Mouse (Mus musculus): Measurements from ENCODE around the gene Hist1h2ae. TPM values are rescaled to one million over a fixed set of nuclear protein-coding genes. Genes with fewer than 3 reads are reported as not detected.
A peak's percentile ranks its signal among the peaks of the same experiment; 100 is the strongest.
"Not testable (repeated sequence)": the region's sequence is repeated elsewhere in the genome, so short reads cannot be mapped to it uniquely, and the experiment has no call there.

The Hist1h2ae gene
- polyA plus RNA-seq, 1 experiment from 2014 or later, result 12.5 TPM

GRCm38 (mm10) chr13:23555839-23556416 lies 15.1 kb downstream of the Hist1h2ae start:
- Histone ChIP-seq H3K27me3 (replicated peaks) (no peaks in the 10 kb centered on the region), H3K9ac (replicated peaks) (peak overlapping the region; percentile 64), H3K4me2 (peak overlapping the region; percentile 99), H3K9me3 (replicated peaks) (no peaks in the 10 kb centered on the region), H3K4me3 (replicated peaks) (peak overlapping the region; percentile 51), H3K36me3 (no peaks in the 10 kb centered on the region), H3K4me1 (peaks cover 30% of the 10 kb centered on the region), H3K27ac (replicated peaks) (peak overlapping the region; percentile 87)
- peak; percentile 87 for ATAC-seq (ENCODE audit: low FRiP score)
- WGBS, result under 1% methylated on average over 18 of the region's 18 CpGs

- H3K4me2 ChIP-seq, result peak overlapping the region; percentile 99
- peaks cover 32% of the 10 kb centered on the region for H3K4me1 ChIP-seq
- peak overlapping the region; percentile 87 for H3K27ac ChIP-seq (replicated peaks)
- no peaks in the 10 kb centered on the region for H3K36me3 ChIP-seq
- H3K27me3 ChIP-seq (replicated peaks), result no peaks in the 10 kb centered on the region
- WGBS, result 0% methylated on average over 54 of the region's 54 CpGs
- peak; percentile 77 for ATAC-seq (ENCODE audit: low FRiP score)
- no peaks in the 10 kb centered on the region for H3K9me3 ChIP-seq (replicated peaks)
- H3K4me3 ChIP-seq (replicated peaks), result peak overlapping the region; percentile 51
- peak overlapping the region; percentile 64 for H3K9ac ChIP-seq (replicated peaks)
These were observed 15.8 kb downstream of the Hist1h2ae start for GRCm38 (mm10) chr13:23554925-23555838.

GRCm38 (mm10) chr13:23554393-23554792 lies 16.6 kb downstream of the Hist1h2ae start:
- H3K9me3 ChIP-seq (replicated peaks), result no peaks in the 10 kb centered on the region
- no peak for ATAC-seq (ENCODE audit: low FRiP score)
- H3K4me1 ChIP-seq, result peaks cover 32% of the 10 kb centered on the region
- H3K36me3 ChIP-seq, result no peaks in the 10 kb centered on the region
- WGBS, result 26% methylated on average over 9 of the region's 9 CpGs
- H3K27ac ChIP-seq (replicated peaks), result peak overlapping the region; percentile 87
- no peaks in the 10 kb centered on the region for H3K27me3 ChIP-seq (replicated peaks)
- H3K9ac ChIP-seq (replicated peaks), result peak overlapping the region; percentile 64; the same call in 1 of the 2 replicates
- peak overlapping the region; percentile 51 for H3K4me3 ChIP-seq (replicated peaks)
- H3K4me2 ChIP-seq, result peak overlapping the region; percentile 99

- Histone ChIP-seq H3K9me3 (replicated peaks) (no peaks in the 10 kb centered on the region), H3K27me3 (replicated peaks) (no peaks in the 10 kb centered on the region), H3K4me1 (peaks cover 32% of the 10 kb centered on the region), H3K9ac (replicated peaks) (no peak within 1 kb of the TSS), H3K27ac (replicated peaks) (peak within 1 kb of the TSS; percentile 90), H3K36me3 (no peaks in the 10 kb centered on the region), H3K4me3 (replicated peaks) (no peak within 1 kb of the TSS), H3K4me2 (peak within 1 kb of the TSS; percentile 68)
- ATAC-seq (ENCODE audit: low FRiP score), result no peak
These were observed 18.1 kb downstream of the Hist1h2ae start, which contains the start of gene Hist1h1d for GRCm38 (mm10) chr13:23552962-23553361. TSS of gene Hist1h1d (plus strand) at chr13:23553262.

- ATAC-seq (ENCODE audit: low FRiP score), result no peak
- peak overlapping the region; percentile 49 for H3K4me3 ChIP-seq (replicated peaks)
- H3K9ac ChIP-seq (replicated peaks), result no peak overlapping the region; the same call in 1 of the 2 replicates
- peaks cover 32% of the 10 kb centered on the region for H3K4me1 ChIP-seq
- 54% methylated on average over 8 of the region's 8 CpGs for WGBS
- no peaks in the 10 kb centered on the region for H3K9me3 ChIP-seq (replicated peaks)
- peak overlapping the region; percentile 68 for H3K4me2 ChIP-seq
- H3K36me3 ChIP-seq, result no peaks in the 10 kb centered on the region
- peak overlapping the region; percentile 90 for H3K27ac ChIP-seq (replicated peaks)
- no peaks in the 10 kb centered on the region for H3K27me3 ChIP-seq (replicated peaks)
These were observed 18.8 kb downstream of the Hist1h2ae start for GRCm38 (mm10) chr13:23551931-23552914.

- H3K9me3 ChIP-seq (replicated peaks); H3K36me3 ChIP-seq; H3K27me3 ChIP-seq (replicated peaks): not testable (repeated sequence)
- H3K4me2 ChIP-seq, result peak within 1 kb of the TSS; percentile 68
- ATAC-seq (ENCODE audit: low FRiP score), result peak; percentile 90
- WGBS, result under 1% methylated on average over 47 of the region's 47 CpGs
- H3K4me1 ChIP-seq, result peaks cover 25% of the 10 kb centered on the region
- H3K4me3 ChIP-seq (replicated peaks), result peak within 1 kb of the TSS; percentile 49
- peak within 1 kb of the TSS; percentile 90 for H3K27ac ChIP-seq (replicated peaks)
- peak within 1 kb of the TSS; percentile 51 for H3K9ac ChIP-seq (replicated peaks)
These were observed 19.7 kb downstream of the Hist1h2ae start, which contains the start of gene Hist1h4f for GRCm38 (mm10) chr13:23551146-23551834. TSS of gene Hist1h4f (minus strand) at chr13:23551648.

- Histone ChIP-seq H3K36me3 (no peaks in the 10 kb centered on the region), H3K4me1 (peaks cover 24% of the 10 kb centered on the region), H3K9ac (replicated peaks) (peak overlapping the region; percentile 51), H3K4me2 (peak overlapping the region; percentile 68), H3K27ac (replicated peaks) (peak overlapping the region; percentile 90), H3K27me3 (replicated peaks) (no peaks in the 10 kb centered on the region), H3K4me3 (replicated peaks) (peak overlapping the region; percentile 49), H3K9me3 (replicated peaks) (no peaks in the 10 kb centered on the region)
- 3% methylated on average over 3 of the region's 3 CpGs for WGBS
- no peak for ATAC-seq (ENCODE audit: low FRiP score)
These were observed 20.3 kb downstream of the Hist1h2ae start for GRCm38 (mm10) chr13:23550761-23551145.

GRCm38 (mm10) chr13:23546694-23547093 lies 24.3 kb downstream of the Hist1h2ae start:
- Histone ChIP-seq H3K4me3 (replicated peaks) (no peak overlapping the region), H3K36me3 (no peaks in the 10 kb centered on the region), H3K27me3 (replicated peaks) (no peaks in the 10 kb centered on the region), H3K9me3 (replicated peaks) (no peaks in the 10 kb centered on the region), H3K4me1 (peaks cover 11% of the 10 kb centered on the region), H3K9ac (replicated peaks) (no peak overlapping the region), H3K27ac (replicated peaks) (no peak overlapping the region), H3K4me2 (no peak overlapping the region)
- WGBS, result 83% methylated on average over 5 of the region's 5 CpGs
- no peak for ATAC-seq (ENCODE audit: low FRiP score)

GRCm38 (mm10) chr13:23544787-23545120 lies 26.3 kb downstream of the Hist1h2ae start:
- WGBS, result 0% methylated on average over 14 of the region's 14 CpGs
- not testable (repeated sequence) for H3K9me3 ChIP-seq (replicated peaks); H3K9ac ChIP-seq (replicated peaks); ATAC-seq (ENCODE audit: low FRiP score); H3K27me3 ChIP-seq (replicated peaks); H3K4me1 ChIP-seq; H3K36me3 ChIP-seq
- H3K4me3 ChIP-seq (replicated peaks), result peak overlapping the region; percentile 52
- 0 out of 2 replicates have a peak overlapping the region, but pooled peaks have one; percentile 88 for H3K27ac ChIP-seq (replicated peaks)
- peak overlapping the region; percentile 67 for H3K4me2 ChIP-seq

- peak; percentile 96 for ATAC-seq (ENCODE audit: low FRiP score)
- H3K36me3 ChIP-seq, result no peaks in the 10 kb centered on the region
- peak within 1 kb of the TSS; percentile 67 for H3K4me2 ChIP-seq
- no peaks in the 10 kb centered on the region for H3K9me3 ChIP-seq (replicated peaks)
- H3K27ac ChIP-seq (replicated peaks), result peak within 1 kb of the TSS; percentile 88
- WGBS, result 1% methylated on average over 27 of the region's 45 CpGs
- peak within 1 kb of the TSS; percentile 54 for H3K9ac ChIP-seq (replicated peaks)
- H3K4me3 ChIP-seq (replicated peaks), result peak within 1 kb of the TSS; percentile 52
- no peaks in the 10 kb centered on the region for H3K27me3 ChIP-seq (replicated peaks)
- H3K4me1 ChIP-seq, result peaks cover 5% of the 10 kb centered on the region
These were observed 26.8 kb downstream of the Hist1h2ae start, which contains the start of gene Hist1h3f for GRCm38 (mm10) chr13:23543965-23544786. TSS of gene Hist1h3f (plus strand) at chr13:23544052.
